Mouse (Mus musculus) heart, adult 9 months (tissue): ENCODE results near the gene Abcg1.

Source experiments
- DNase-seq, 2 experiments: peaks; one replicate each; pipeline ENCODE4 v3.0.0; 2022; ENCODE audit warnings: low spot score in 2 of 2

The Abcg1 gene

GRCm38 (mm10) chr17:31040421-31040820, 17.1 kb upstream of the Abcg1 start:
- no peak for DNase-seq

- no peak for DNase-seq
Measured at GRCm38 (mm10) chr17:31042751-31043150, 14.7 kb upstream of the Abcg1 start.

- no peak for DNase-seq
Measured at GRCm38 (mm10) chr17:31057891-31058744, 643 bp downstream of the Abcg1 start.

- peak; percentile 76 to 78 for DNase-seq
Measured at GRCm38 (mm10) chr17:31058745-31059085, 1.2 kb downstream of the Abcg1 start.

- DNase-seq: no peak
Measured at GRCm38 (mm10) chr17:31060196-31060587, 2.7 kb downstream of the Abcg1 start.

GRCm38 (mm10) chr17:31060588-31061345, 3.3 kb downstream of the Abcg1 start:
- DNase-seq: peak; percentile 65 to 83

- DNase-seq: no peak
Measured at GRCm38 (mm10) chr17:31061346-31062095, 4.0 kb downstream of the Abcg1 start.

- DNase-seq: no peak
Measured at GRCm38 (mm10) chr17:31066058-31066457, 8.6 kb downstream of the Abcg1 start.

GRCm38 (mm10) chr17:31067051-31067450, 9.6 kb downstream of the Abcg1 start:
- peak in 1 of 2 experiments; percentile 16 for DNase-seq

- no peak for DNase-seq
Measured at GRCm38 (mm10) chr17:31069121-31069520, 11.6 kb downstream of the Abcg1 start.

- no peak for DNase-seq
Measured at GRCm38 (mm10) chr17:31069845-31070244, 12.4 kb downstream of the Abcg1 start.

- DNase-seq: no peak
Measured at GRCm38 (mm10) chr17:31070403-31071185, 13.1 kb downstream of the Abcg1 start.

- DNase-seq: peak; percentile 46 to 60
Measured at GRCm38 (mm10) chr17:31071421-31072301, 14.2 kb downstream of the Abcg1 start.

GRCm38 (mm10) chr17:31072872-31073271, 15.4 kb downstream of the Abcg1 start:
- no peak for DNase-seq

GRCm38 (mm10) chr17:31073273-31074052, 16.0 kb downstream of the Abcg1 start:
- DNase-seq: peak; percentile 70 to 79

GRCm38 (mm10) chr17:31074053-31074590, 16.6 kb downstream of the Abcg1 start:
- DNase-seq: peak; percentile 72 to 74

- DNase-seq: peak; percentile 44 to 71
Measured at GRCm38 (mm10) chr17:31074666-31075065, 17.2 kb downstream of the Abcg1 start.

- peak in 1 of 2 experiments; percentile 54 for DNase-seq
Measured at GRCm38 (mm10) chr17:31075471-31075870, 18.0 kb downstream of the Abcg1 start.

- no peak for DNase-seq
Measured at GRCm38 (mm10) chr17:31077561-31077960, 20.1 kb downstream of the Abcg1 start.
